Mouse (Mus musculus) testis, adult 2 months (tissue): ENCODE data around the gene 2610042L04Rik.
"Not testable (repeated sequence)": the region's sequence is repeated elsewhere in the genome, so short reads cannot be mapped to it uniquely, and the experiment has no call there.

Source experiments
- CTCF ChIP-seq: fragments of 200-500 bp; IDR thresholded peaks from 2 replicates; pipeline ENCODE4 v1.5.1; 2012; ENCODE audit warnings: low read depth, mild to moderate bottlenecking, inconsistent platforms, low read length, moderate library complexity; ENCODE audit not compliant: control insufficient read depth, insufficient read depth, insufficient replicate concordance
- POLR2A ChIP-seq: fragments of 200-500 bp; IDR thresholded peaks from 2 replicates; pipeline ENCODE4 v1.6.1; 2012; ENCODE audit warnings: low read depth, mild to moderate bottlenecking, inconsistent platforms, low read length, moderate library complexity; ENCODE audit not compliant: control insufficient read depth

DNA sequence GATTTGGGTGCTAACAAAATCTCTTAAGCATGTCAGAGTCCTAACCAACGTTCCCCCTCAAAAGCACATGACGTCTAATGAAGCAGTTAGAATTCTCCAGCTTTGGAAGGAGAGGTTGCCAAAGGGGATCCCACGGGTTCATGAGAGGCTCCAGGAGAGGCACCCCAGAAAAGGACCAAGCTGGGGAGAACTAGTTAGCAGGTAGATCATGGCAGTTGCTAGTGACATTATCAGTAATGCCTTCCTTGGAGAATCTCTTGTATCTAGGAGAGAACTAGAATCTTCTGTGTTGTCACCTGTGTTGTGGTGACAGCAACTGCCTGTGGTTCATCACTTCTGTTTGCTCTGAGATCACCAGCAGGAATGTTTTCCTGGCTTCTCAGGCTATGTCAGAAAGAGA, 62.7 kb downstream of the 2610042L04Rik start, which contains the start of gene Gm3159:
- not testable (repeated sequence) for TF ChIP-seq CTCF, POLR2A
